Mouse (Mus musculus) CH12.LX (cell line): ENCODE data around the gene Foxa3. TPM values are rescaled to one million over a fixed set of nuclear protein-coding genes. Genes with fewer than 3 reads are reported as not detected.

Source experiments
- DNase-seq: peaks from one replicate; pipeline ENCODE4 v3.0.0-alpha.2; 2013; ENCODE audit errors: extremely low read depth
- H3K27ac ChIP-seq: 2 replicates; pipeline ENCODE4 v1.5.1; 2012; ENCODE audit warnings: low read depth, mild to moderate bottlenecking, control low read depth, moderate library complexity; ENCODE audit not compliant: insufficient read depth
- H3K27me3 ChIP-seq: replicated peaks from 2 replicates; pipeline ENCODE3; 2012; ENCODE audit warnings: inconsistent platforms
- H3K36me3 ChIP-seq, 2 experiments: replicated peaks in 1 of 2; 2 replicates each; pipeline versions ENCODE3 to v1.6.1; 2012; ENCODE audit warnings: inconsistent platforms in 1 of 2, low read length in 1 of 2, mild to moderate bottlenecking in 1 of 2, mixed read lengths in 1 of 2, moderate library complexity in 1 of 2; ENCODE audit not compliant: control insufficient read depth in 1 of 2, insufficient read depth in 1 of 2
- H3K4me1 ChIP-seq, 2 experiments: 2 replicates each; pipeline ENCODE4 v1.6.1; 2012; ENCODE audit warnings: inconsistent platforms in 1 of 2, moderate library complexity in 1 of 2; ENCODE audit not compliant: insufficient read depth in 2 of 2, control insufficient read depth in 1 of 2
- H3K4me2 ChIP-seq: 2 replicates; pipeline ENCODE4 v1.6.1; 2012; ENCODE audit warnings: low read depth, mild to moderate bottlenecking, control low read depth; ENCODE audit not compliant: poor library complexity, insufficient read depth, severe bottlenecking
- H3K4me3 ChIP-seq, 3 experiments: fragments of 150-350 bp in 1 of 3; sonication (generic) in 1 of 3; replicated peaks in 1 of 3; 2 replicates each; pipeline versions ENCODE3 to v1.5.1; 2011 to 2012; ENCODE audit warnings: low read depth in 2 of 3, low read length in 2 of 3, mild to moderate bottlenecking in 2 of 3, moderate library complexity in 2 of 3, control low read depth in 1 of 3, improper control_type of control experiment in 1 of 3, inconsistent platforms in 1 of 3, mixed read lengths in 1 of 3; ENCODE audit not compliant: poor library complexity in 1 of 3
- H3K79me2 ChIP-seq: replicated peaks from 2 replicates; pipeline ENCODE4 v1.6.1; 2012; ENCODE audit warnings: mild to moderate bottlenecking, moderate library complexity; ENCODE audit not compliant: control insufficient read depth, poor library complexity, insufficient read depth, severe bottlenecking; ENCODE audit errors: extremely low read depth
- H3K9ac ChIP-seq: 2 replicates; pipeline ENCODE4 v1.6.1; 2012; ENCODE audit warnings: low read depth, mild to moderate bottlenecking, control low read depth, moderate library complexity; ENCODE audit not compliant: insufficient read depth
- H3K9me3 ChIP-seq: replicated peaks from 2 replicates; pipeline ENCODE3; 2012; ENCODE audit warnings: low read length, inconsistent platforms, mixed read lengths
- CHD1 ChIP-seq: IDR thresholded peaks from 2 replicates; pipeline ENCODE4 v1.6.1; 2012; ENCODE audit warnings: low read depth, low read length, improper control_type of control experiment, inconsistent platforms
- CHD2 ChIP-seq: IDR thresholded peaks from 2 replicates; pipeline ENCODE4 v1.6.1; 2011; ENCODE audit warnings: low read length, improper control_type of control experiment
- CTCF ChIP-seq, 2 experiments: IDR thresholded peaks in 1 of 2; conservative IDR thresholded peaks in 1 of 2; 2 replicates each; pipeline ENCODE4 v1.5.1; 2011 to 2012; ENCODE audit warnings: low read depth in 2 of 2, low read length in 2 of 2, improper control_type of control experiment in 1 of 2, inconsistent platforms in 1 of 2, mild to moderate bottlenecking in 1 of 2, moderate library complexity in 1 of 2
- EP300 ChIP-seq: IDR thresholded peaks from 2 replicates; pipeline ENCODE4 v1.6.1; 2011; ENCODE audit warnings: low read length, improper control_type of control experiment
- ETS1 ChIP-seq: conservative IDR thresholded peaks from 2 replicates; pipeline ENCODE4 v1.6.1; 2012; ENCODE audit warnings: low read depth, mild to moderate bottlenecking, inconsistent platforms, low read length, improper control_type of control experiment, moderate library complexity
- GABPA ChIP-seq: IDR thresholded peaks from 2 replicates; pipeline ENCODE4 v1.6.1; 2012; ENCODE audit warnings: low read depth, low read length, improper control_type of control experiment, inconsistent platforms; ENCODE audit not compliant: insufficient replicate concordance
- JUN ChIP-seq: IDR thresholded peaks from 2 replicates; pipeline ENCODE4 v1.6.1; 2011; ENCODE audit warnings: low read depth, mild to moderate bottlenecking, low read length, improper control_type of control experiment, moderate library complexity; ENCODE audit not compliant: insufficient read depth
- JUND ChIP-seq: conservative IDR thresholded peaks from 2 replicates; pipeline ENCODE4 v1.6.1; 2011; ENCODE audit warnings: low read depth, low read length, improper control_type of control experiment
- KAT2A ChIP-seq: IDR thresholded peaks from 2 replicates; pipeline ENCODE4 v1.6.1; 2012; ENCODE audit warnings: low read length, improper control_type of control experiment, inconsistent platforms; ENCODE audit not compliant: insufficient replicate concordance
- MAFK ChIP-seq: IDR thresholded peaks from 2 replicates; pipeline ENCODE4 v1.6.1; 2011; ENCODE audit warnings: low read length, improper control_type of control experiment; ENCODE audit not compliant: insufficient replicate concordance
- MAX ChIP-seq: IDR thresholded peaks from 2 replicates; pipeline ENCODE4 v1.6.1; 2011; ENCODE audit warnings: low read length, improper control_type of control experiment
- MAZ ChIP-seq: IDR thresholded peaks from 2 replicates; pipeline ENCODE4 v1.6.1; 2012; ENCODE audit warnings: low read depth, mild to moderate bottlenecking, inconsistent platforms, low read length, improper control_type of control experiment, moderate library complexity
- MEF2A ChIP-seq: IDR thresholded peaks from 2 replicates; pipeline ENCODE4 v1.6.1; 2014; ENCODE audit warnings: low read depth, mild to moderate bottlenecking, inconsistent platforms, low read length, improper control_type of control experiment, borderline replicate concordance
- MYC ChIP-seq: IDR thresholded peaks from 2 replicates; pipeline ENCODE4 v1.6.1; 2011; ENCODE audit warnings: low read depth, mild to moderate bottlenecking, improper control_type of control experiment, low read length
- NRF1 ChIP-seq: IDR thresholded peaks from 2 replicates; pipeline ENCODE4 v1.6.1; 2014; ENCODE audit warnings: low read depth, mild to moderate bottlenecking, inconsistent platforms, low read length, improper control_type of control experiment, moderate library complexity
- POLR2A ChIP-seq: IDR thresholded peaks from 2 replicates; pipeline ENCODE4 v1.6.1; 2011; ENCODE audit warnings: low read depth, mild to moderate bottlenecking, improper control_type of control experiment, low read length
- POLR2AphosphoS2 ChIP-seq: IDR thresholded peaks from 2 replicates; pipeline ENCODE4 v1.6.1; 2011; ENCODE audit warnings: low read depth, low read length, improper control_type of control experiment
- RAD21 ChIP-seq: IDR thresholded peaks from 2 replicates; pipeline ENCODE4 v1.6.1; 2011; ENCODE audit warnings: low read depth, mild to moderate bottlenecking, low read length, improper control_type of control experiment, moderate library complexity
- SIN3A ChIP-seq: IDR thresholded peaks from 2 replicates; pipeline ENCODE4 v1.6.1; 2012; ENCODE audit warnings: low read length, improper control_type of control experiment, inconsistent platforms
- SMC3 ChIP-seq: IDR thresholded peaks from 2 replicates; pipeline ENCODE4 v1.6.1; 2011; ENCODE audit warnings: low read depth, low read length, improper control_type of control experiment
- UBTF ChIP-seq: IDR thresholded peaks from 2 replicates; pipeline ENCODE4 v1.6.1; 2012; ENCODE audit warnings: low read depth, mild to moderate bottlenecking, inconsistent platforms, low read length, improper control_type of control experiment, moderate library complexity
- USF1 ChIP-seq: IDR thresholded peaks from 2 replicates; pipeline ENCODE4 v1.6.1; 2014; ENCODE audit warnings: low read depth, mild to moderate bottlenecking, inconsistent platforms, low read length, improper control_type of control experiment
- ZC3H11A ChIP-seq: IDR thresholded peaks from 2 replicates; pipeline ENCODE4 v1.6.1; 2012; ENCODE audit warnings: low read depth, mild to moderate bottlenecking, inconsistent platforms, low read length, improper control_type of control experiment
- ZKSCAN1 ChIP-seq: IDR thresholded peaks from 2 replicates; pipeline ENCODE4 v1.6.1; 2012; ENCODE audit warnings: low read depth, inconsistent platforms, low read length, improper control_type of control experiment, borderline replicate concordance
- ZMIZ1 ChIP-seq: IDR thresholded peaks from 2 replicates; pipeline ENCODE4 v1.6.1; 2012; ENCODE audit warnings: low read depth, mild to moderate bottlenecking, inconsistent platforms, low read length, improper control_type of control experiment
- ZNF384 ChIP-seq: IDR thresholded peaks from 2 replicates; pipeline ENCODE4 v1.6.1; 2012; ENCODE audit warnings: low read depth, low read length, improper control_type of control experiment, inconsistent platforms
- dilution Hi-C: fragments of 300-500 bp; cut with MboI; formaldehyde crosslinking; loops from 2 replicates; pipeline ENCODE4 v1.14.3; 2020; ENCODE audit warnings: low sequenced_read_pairs; ENCODE audit not compliant: extremely low pct_unique_long_range_greater_than_20kb, extremely low pct_ligation_motif_present
- in situ Hi-C: fragments of 300-500 bp; cut with MboI; formaldehyde crosslinking; loops from 3 replicates; pipeline ENCODE4 v1.14.3; 2019; ENCODE audit warnings: low sequenced_read_pairs, low pct_ligation_motif_present, low pct_unique_long_range_greater_than_20kb, mixed read lengths
- polyA plus RNA-seq: library from polyadenylated mRNA; unstranded; fragments of >175 nt; gene quantifications from 2 replicates; pipeline ENCODE4 v1.2.1, GENCODE M21; 2012; ENCODE audit warnings: low read depth; ENCODE audit not compliant: insufficient read length
- total RNA-seq, 2 experiments: library from RNA; depleted of rRNA; stranded (reverse); fragments of 300-350 nt in 1 of 2; fragments of >200 nt in 1 of 2; gene quantifications; 2 replicates each; pipeline ENCODE4 v1.2.3; 2012 to 2014

The Foxa3 gene
- total and polyA plus RNA-seq, 3 experiments: 0.08 TPM; not detected in 2

GRCm38 (mm10) chr7:18998835-18999234 is 24.5 kb downstream of the Foxa3 start:
- peaks cover 4 to 36% of the 10 kb centered on the region in 2 experiments; a peak in 2 of 4 replicates for H3K4me1 ChIP-seq
- dilution Hi-C loops: no loop called here
- TF ChIP-seq GABPA (no peak), CTCF (conservative IDR thresholded peaks at IDR 0.05 in 1 of 2, IDR thresholded peaks at IDR 0.05 in 1 of 2; ENCODE audit: low read depth in 2 of 2, low read length in 2 of 2) (peak in 1 of 2 experiments; percentile 42; a peak in 2 of 4 replicates)

GRCm38 (mm10) chr7:18993036-18993435 is 30.3 kb downstream of the Foxa3 start:
- in situ Hi-C loops: no loop called here
- Histone ChIP-seq H3K27me3 (peaks cover 23% of the 10 kb centered on the region), H3K4me2 (no peak overlapping the region), H3K9me3 (peaks cover 2% of the 10 kb centered on the region), H3K4me3 (no peak overlapping the region), H3K79me2 (no peaks in the 10 kb centered on the region), H3K27ac (no peak overlapping the region), H3K36me3 (peaks cover 12 to 60% of the 10 kb centered on the region in 2 experiments), H3K4me1 (peaks cover 8 to 23% of the 10 kb centered on the region in 2 experiments), H3K9ac (no peak overlapping the region)
- no peak for TF ChIP-seq USF1
- no peak for TF ChIP-seq MAFK
- no peak for TF ChIP-seq ZC3H11A
- no peak for TF ChIP-seq POLR2AphosphoS2
- no peak for TF ChIP-seq ETS1
- TF ChIP-seq JUND: no peak
- no peak for TF ChIP-seq ZNF384
- TF ChIP-seq MEF2A: no peak
- no peak for TF ChIP-seq MAZ
- TF ChIP-seq ZMIZ1: no peak
- DNase-seq: no peak
- dilution Hi-C loops: no loop called here

More at GRCm38 (mm10) chr7:18998835-18999234, 24.5 kb downstream of the Foxa3 start:
- Histone ChIP-seq H3K4me3 (no peak overlapping the region), H3K36me3 (peaks cover 12 to 46% of the 10 kb centered on the region in 2 experiments), H3K27me3 (no peaks in the 10 kb centered on the region), H3K9me3 (no peaks in the 10 kb centered on the region), H3K27ac (no peak overlapping the region), H3K4me2 (no peak overlapping the region), H3K79me2 (no peaks in the 10 kb centered on the region), H3K9ac (no peak overlapping the region)
- in situ Hi-C loops: no loop called here
- DNase-seq: no peak

- dilution Hi-C loops: no loop called here
- Histone ChIP-seq H3K4me3 (no peak overlapping the region), H3K27me3 (peaks cover 30% of the 10 kb centered on the region), H3K4me2 (no peak overlapping the region), H3K27ac (no peak overlapping the region), H3K9me3 (peaks cover 2% of the 10 kb centered on the region), H3K9ac (no peak overlapping the region), H3K4me1 (peaks cover 7 to 16% of the 10 kb centered on the region in 2 experiments), H3K36me3 (peaks cover 12 to 52% of the 10 kb centered on the region in 2 experiments), H3K79me2 (no peaks in the 10 kb centered on the region)
- TF ChIP-seq MAX (no peak), POLR2A (no peak), UBTF (no peak), JUN (no peak), MAFK (no peak), CTCF (conservative IDR thresholded peaks at IDR 0.05 in 1 of 2, IDR thresholded peaks at IDR 0.05 in 1 of 2; ENCODE audit: low read depth in 2 of 2, low read length in 2 of 2) (no peak), CHD1 (no peak), NRF1 (no peak), MEF2A (no peak), MYC (no peak), ZKSCAN1 (no peak), RAD21 (no peak), CHD2 (no peak), KAT2A (no peak), SMC3 (no peak), SIN3A (no peak), EP300 (no peak)
- DNase-seq: no peak
- in situ Hi-C loops: no loop called here
Measured at GRCm38 (mm10) chr7:18992294-18992675, 31.1 kb downstream of the Foxa3 start.
